Mouse (Mus musculus) fibroblast of lung, adult 2 months (primary cell): ENCODE results near the gene Gm6164.
"Not testable (repeated sequence)": the region's sequence is repeated elsewhere in the genome, so short reads cannot be mapped to it uniquely, and the experiment has no call there.

Source experiments
- DNase-seq: peaks from one replicate; pipeline ENCODE4 v3.0.0-alpha.2; 2011; ENCODE audit warnings: low read depth

Gene Gm6164

GRCm38 (mm10) chr7:20205507-20205906 is at the start of gene Gm6164:
Gene Gm6164 (minus strand): TSS chr7:20205607.
- not testable (repeated sequence) for DNase-seq

GRCm38 (mm10) chr7:20233728-20234127 is 28.3 kb upstream of the Gm6164 start, which contains the start of gene Gm4498:
Gene Gm4498 (minus strand): TSS chr7:20233828.
- not testable (repeated sequence) for DNase-seq

GRCm38 (mm10) chr7:20193410-20193809 is 12.0 kb downstream of the Gm6164 start, which contains the start of gene Vmn1r95:
Gene Vmn1r95 (plus strand): TSS chr7:20193710.
- not testable (repeated sequence) for DNase-seq

GRCm38 (mm10) chr7:20168277-20168676 is 37.1 kb downstream of the Gm6164 start, which contains the start of gene Vmn1r94:
Gene Vmn1r94 (minus strand): TSS chr7:20168377.
- DNase-seq = not testable (repeated sequence)
